Mouse (Mus musculus): ENCODE data around the gene Zfyve21.

DNA sequence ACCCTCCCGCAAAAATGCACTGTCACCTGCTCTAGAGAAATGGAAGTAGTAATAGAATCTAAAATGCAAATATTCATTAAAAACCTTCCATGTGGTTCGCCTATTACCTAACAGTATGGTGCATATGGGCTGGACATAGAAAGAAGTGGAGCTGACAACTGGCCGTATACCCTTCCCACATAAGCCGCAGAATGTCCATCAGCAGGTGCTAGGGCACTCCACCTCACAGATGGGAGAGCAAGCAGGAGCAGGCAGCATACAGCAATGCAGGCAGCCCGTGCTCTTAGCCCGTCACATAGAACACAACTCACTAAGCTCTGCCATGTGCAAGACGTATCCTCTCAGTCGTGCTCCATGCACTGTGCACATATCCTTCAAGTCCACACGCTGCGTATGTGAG, 32.8 kb downstream of the Zfyve21 start:
- no peak for TF ChIP-seq CTCF (IDR thresholded peaks at IDR 0.05)
- no peak for TF ChIP-seq EP300 (IDR thresholded peaks at IDR 0.05; ENCODE audit: insufficient read depth, low read depth, low read length)
- TF ChIP-seq POLR2A (IDR thresholded peaks at IDR 0.05; ENCODE audit: insufficient read depth, low read depth, low read length), result no peak

Measured in heart, adult 2 months (tissue).